Mouse (Mus musculus) intestine, embryonic 15.5 days (tissue): ENCODE data around the gene Rdh5. TPM values are rescaled to one million over a fixed set of nuclear protein-coding genes. Genes with fewer than 3 reads are reported as not detected.

ENCODE experiments used
- ATAC-seq: fragments of 200-750 bp; cut with Nextera tagmentation; 2 replicates; pipeline ENCODE4 v1.8.0; 2017; ENCODE audit warnings: moderate TSS enrichment, moderate library complexity
- H3K27ac ChIP-seq: fragments of 300-500 bp; sonication (generic); 2 replicates; pipeline ENCODE4 v1.5.1; 2015; ENCODE audit warnings: mild to moderate bottlenecking, inconsistent platforms
- H3K27me3 ChIP-seq: fragments of 300-500 bp; sonication (generic); replicated peaks from 2 replicates; pipeline ENCODE4 v1.6.1; 2015; ENCODE audit warnings: inconsistent platforms
- H3K36me3 ChIP-seq: fragments of 300-500 bp; sonication (generic); 2 replicates; pipeline ENCODE4 v1.6.1; 2015; ENCODE audit warnings: inconsistent platforms
- H3K4me1 ChIP-seq: fragments of 300-500 bp; sonication (generic); replicated peaks from 2 replicates; pipeline ENCODE4 v1.6.1; 2015; ENCODE audit warnings: inconsistent platforms
- H3K4me2 ChIP-seq: fragments of 300-500 bp; sonication (generic); replicated peaks from 2 replicates; pipeline ENCODE4 v1.6.1; 2015; ENCODE audit warnings: mild to moderate bottlenecking, inconsistent platforms
- H3K4me3 ChIP-seq: fragments of 300-500 bp; sonication (generic); replicated peaks from 2 replicates; pipeline ENCODE4 v1.5.1; 2015; ENCODE audit warnings: inconsistent platforms
- H3K9ac ChIP-seq: fragments of 300-500 bp; sonication (generic); 2 replicates; pipeline ENCODE4 v1.6.1; 2015; ENCODE audit warnings: inconsistent platforms
- H3K9me3 ChIP-seq: fragments of 300-500 bp; sonication (generic); 2 replicates; pipeline ENCODE4 v1.6.1; 2016; ENCODE audit warnings: inconsistent platforms
- WGBS: fragments of 180-500 bp; shearing (Covaris S2); methylation state at CpG from one replicate; pipeline ENCODE4 v1.1.7; 2015; 5-methylcytosine and 5-hydroxymethylcytosine counted together
- polyA plus RNA-seq: library from polyadenylated mRNA; unstranded; fragments of >200 nt; fragmentation: Nextera tagmentation; extraction: Ambion mirVana; gene quantifications from 2 replicates; pipeline ENCODE4 v1.2.1, GENCODE M21; 2015

The Rdh5 gene
- polyA plus RNA-seq, 1 experiment from 2014 or later: 11.7 TPM

DNA sequence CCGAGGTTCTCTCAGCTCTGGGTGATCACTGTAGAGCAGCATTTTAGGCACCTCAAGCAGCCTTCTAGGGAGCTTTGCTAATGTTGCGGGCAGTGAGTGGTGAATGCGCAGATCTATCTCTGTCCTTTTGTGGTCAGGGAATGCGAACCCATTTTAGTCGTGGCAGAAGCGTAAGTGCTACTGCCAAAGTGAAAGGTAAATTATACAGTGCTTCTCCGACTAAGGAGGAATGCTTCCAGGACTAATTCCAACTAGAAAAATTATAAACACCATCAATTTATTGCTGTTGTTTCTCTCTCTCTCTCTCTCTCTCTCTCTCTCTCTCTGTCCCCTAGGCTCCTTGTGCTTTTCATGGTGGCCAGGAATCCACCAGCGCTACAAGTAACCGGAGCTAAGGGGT is 1.2 kb upstream of the Rdh5 start, which contains the start of gene Bloc1s1:
Gene Bloc1s1 (minus strand): TSS at position 101 of the 400 bp plus-strand sequence.
- Histone ChIP-seq H3K9me3 (no peaks in the 10 kb centered on the region), H3K27ac (peak within 1 kb of the TSS; percentile 95), H3K36me3 (no peaks in the 10 kb centered on the region), H3K9ac (peak within 1 kb of the TSS; percentile 79), H3K4me2 (peak within 1 kb of the TSS; percentile 63), H3K27me3 (0 out of 2 replicates have a peak, but pooled peaks cover 4% of the 10 kb centered on the region), H3K4me3 (peak within 1 kb of the TSS; percentile 87), H3K4me1 (peaks cover 38% of the 10 kb centered on the region)
- 60% methylated on average over 9 of the region's 9 CpGs for WGBS
- ATAC-seq: no peak

DNA sequence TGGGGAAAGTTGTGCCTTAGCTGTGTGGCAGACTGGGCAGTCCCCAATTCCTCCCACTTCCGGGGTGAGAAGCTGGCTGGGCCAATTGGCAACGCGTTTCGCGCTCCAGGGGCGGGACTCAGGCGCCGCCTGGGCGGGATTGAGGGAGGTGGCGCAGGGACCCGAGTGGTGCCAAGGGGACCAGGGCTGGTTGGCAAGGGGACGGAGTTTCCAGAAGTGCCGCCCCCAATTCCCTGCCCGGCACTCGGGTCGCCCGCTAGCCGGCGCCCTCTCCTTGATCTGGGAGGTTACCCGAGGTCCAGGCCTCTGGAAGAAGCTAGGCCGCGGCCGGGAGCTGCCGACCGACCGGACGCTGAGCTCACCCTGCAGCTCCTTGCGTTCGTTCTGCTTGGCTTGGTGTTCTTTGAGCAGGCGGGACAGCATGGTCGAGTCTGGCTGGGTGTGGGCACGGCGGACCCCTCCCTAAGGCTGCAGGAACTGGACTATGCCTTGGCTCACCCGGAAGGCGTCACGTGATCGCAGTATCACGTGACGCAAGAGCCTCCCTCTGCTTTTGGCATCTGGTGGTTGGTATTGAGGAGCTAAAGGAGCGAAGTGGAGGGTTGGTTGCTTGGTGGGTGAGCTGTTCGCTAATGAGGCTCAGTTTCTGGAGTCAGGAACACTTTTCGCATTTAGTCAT is 464 bp upstream of the Rdh5 start:
- peak overlapping the region; percentile 79 for H3K9ac ChIP-seq
- peaks cover 41% of the 10 kb centered on the region for H3K4me1 ChIP-seq
- H3K36me3 ChIP-seq: no peaks in the 10 kb centered on the region
- no peaks in the 10 kb centered on the region for H3K9me3 ChIP-seq
- 0 out of 2 replicates have a peak, but pooled peaks cover 2% of the 10 kb centered on the region for H3K27me3 ChIP-seq
- peak overlapping the region; percentile 63 for H3K4me2 ChIP-seq
- H3K27ac ChIP-seq: peak overlapping the region; percentile 95
- peak overlapping the region; percentile 87 for H3K4me3 ChIP-seq
- under 1% methylated on average over 42 of the region's 42 CpGs for WGBS
- ATAC-seq: peak; percentile 96

DNA sequence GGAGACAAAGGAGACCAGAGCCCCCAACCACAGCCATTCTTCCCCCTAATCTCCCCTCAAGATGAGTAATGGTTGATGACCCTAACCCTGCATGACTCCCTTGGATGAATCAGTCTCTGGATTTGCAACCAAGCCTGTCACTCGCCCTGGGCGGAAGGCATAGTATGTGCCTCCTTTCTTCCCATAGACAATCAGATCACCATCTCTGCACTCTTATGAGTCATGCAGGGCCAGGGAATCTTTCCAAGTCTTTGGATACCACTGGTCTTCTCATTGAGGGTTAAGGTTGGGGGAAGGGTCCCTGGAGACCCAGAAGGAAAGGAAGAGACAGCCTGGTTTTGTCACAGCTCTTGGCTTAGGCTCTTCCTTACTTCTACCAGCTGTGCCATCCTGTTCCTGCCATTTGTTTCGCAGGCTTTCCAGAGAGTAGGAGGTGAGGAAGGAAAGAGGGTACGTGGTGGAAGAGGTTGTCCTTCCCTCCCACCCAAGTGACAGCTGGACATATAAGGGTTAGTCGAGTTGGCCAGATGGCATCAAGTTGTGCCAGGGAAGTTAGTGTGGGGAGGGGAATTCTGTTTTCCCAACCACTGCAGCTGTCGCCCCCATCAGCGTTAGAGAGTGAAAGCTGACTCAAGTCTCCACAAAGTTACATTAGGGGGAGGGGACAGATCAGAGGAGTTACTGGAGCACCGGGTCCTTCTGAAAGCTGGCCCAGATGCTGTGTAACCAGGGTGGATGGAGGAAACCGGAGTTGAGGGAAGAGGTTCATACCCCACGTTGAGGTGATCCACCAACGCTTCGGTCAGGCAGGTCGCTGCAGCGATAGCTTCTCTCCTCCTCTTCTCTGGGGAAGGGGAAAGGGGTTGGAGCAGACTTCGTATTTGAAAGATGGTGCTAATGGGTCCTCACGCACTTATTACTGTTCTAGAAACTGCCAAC is 536 bp downstream of the Rdh5 start:
- H3K27ac ChIP-seq: peak overlapping the region; percentile 95; the same call in 1 of the 2 replicates
- no peaks in the 10 kb centered on the region for H3K9me3 ChIP-seq
- peaks cover 9% of the 10 kb centered on the region; the same call in 1 of the 2 replicates for H3K36me3 ChIP-seq
- peaks cover 41% of the 10 kb centered on the region for H3K4me1 ChIP-seq
- H3K4me3 ChIP-seq: peak overlapping the region; percentile 87
- peak overlapping the region; percentile 63 for H3K4me2 ChIP-seq
- H3K27me3 ChIP-seq: no peaks in the 10 kb centered on the region
- ATAC-seq: no peak
- peak overlapping the region; percentile 79 for H3K9ac ChIP-seq
- 72% methylated on average over 16 of the region's 16 CpGs for WGBS

DNA sequence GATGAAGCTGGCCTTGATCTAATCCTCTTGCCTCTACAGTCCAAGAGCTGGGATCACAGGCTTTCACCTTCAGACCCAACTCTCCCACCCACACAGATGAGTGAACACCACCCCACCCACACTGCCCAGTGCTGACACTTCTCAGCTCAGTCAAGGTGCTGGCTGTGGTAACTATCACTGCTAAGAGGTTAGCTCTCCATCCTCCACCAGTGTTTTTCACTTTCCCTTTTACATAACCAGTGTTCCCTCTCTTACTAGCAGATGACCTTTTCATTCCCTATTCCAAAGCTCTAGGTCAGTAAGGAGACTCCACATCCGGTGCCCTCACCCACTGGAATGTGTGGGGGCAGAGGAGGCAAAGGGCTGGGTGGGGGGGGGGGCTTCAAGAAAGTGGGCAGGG is 1.4 kb downstream of the Rdh5 start:
- H3K27me3 ChIP-seq: no peaks in the 10 kb centered on the region

DNA sequence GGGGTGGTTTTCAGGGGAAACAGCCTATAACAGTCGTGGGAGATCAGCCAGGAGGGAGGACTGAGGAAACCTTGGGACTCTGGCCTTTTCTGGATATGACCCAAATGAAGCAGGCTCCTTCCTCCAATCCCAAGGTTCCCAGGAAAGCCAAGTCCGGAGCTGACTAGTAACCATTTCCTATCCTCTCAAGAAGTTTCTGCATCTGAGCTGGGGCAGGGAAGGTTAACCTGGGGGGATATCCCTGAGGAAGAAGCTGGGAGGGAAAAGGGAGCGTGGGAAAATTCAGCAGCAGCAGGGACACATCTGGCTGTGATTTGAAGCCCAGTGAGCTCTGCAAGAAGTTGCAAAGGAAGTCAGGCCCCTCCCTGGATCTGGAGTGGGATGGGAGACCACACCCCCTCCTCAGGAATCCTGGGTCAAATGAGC is 1.9 kb downstream of the Rdh5 start:
- H3K36me3 ChIP-seq: peaks cover 15% of the 10 kb centered on the region
- H3K9ac ChIP-seq: no peak overlapping the region
- WGBS: 60% methylated on average over 3 of the region's 3 CpGs
- H3K27me3 ChIP-seq: no peaks in the 10 kb centered on the region
- peaks cover 41% of the 10 kb centered on the region for H3K4me1 ChIP-seq
- no peaks in the 10 kb centered on the region for H3K9me3 ChIP-seq
- no peak overlapping the region for H3K4me3 ChIP-seq
- H3K27ac ChIP-seq: peak overlapping the region; percentile 78; the same call in 1 of the 2 replicates
- H3K4me2 ChIP-seq: 0 out of 2 replicates have a peak overlapping the region, but pooled peaks have one; percentile 6
- ATAC-seq: no peak

More for the DNA sequence above, 1.4 kb downstream of the Rdh5 start:
- no peak for ATAC-seq
- whole genome bisulfite sequencing: 55% methylated on average over 1 of the region's 1 CpGs
- Histone ChIP-seq H3K9me3 (no peaks in the 10 kb centered on the region), H3K9ac (no peak overlapping the region), H3K4me1 (peaks cover 41% of the 10 kb centered on the region), H3K27ac (peak overlapping the region; percentile 55; the same call in 1 of the 2 replicates), H3K4me2 (peak overlapping the region; percentile 63; the same call in 1 of the 2 replicates), H3K4me3 (no peak overlapping the region), H3K36me3 (peaks cover 15% of the 10 kb centered on the region)

DNA sequence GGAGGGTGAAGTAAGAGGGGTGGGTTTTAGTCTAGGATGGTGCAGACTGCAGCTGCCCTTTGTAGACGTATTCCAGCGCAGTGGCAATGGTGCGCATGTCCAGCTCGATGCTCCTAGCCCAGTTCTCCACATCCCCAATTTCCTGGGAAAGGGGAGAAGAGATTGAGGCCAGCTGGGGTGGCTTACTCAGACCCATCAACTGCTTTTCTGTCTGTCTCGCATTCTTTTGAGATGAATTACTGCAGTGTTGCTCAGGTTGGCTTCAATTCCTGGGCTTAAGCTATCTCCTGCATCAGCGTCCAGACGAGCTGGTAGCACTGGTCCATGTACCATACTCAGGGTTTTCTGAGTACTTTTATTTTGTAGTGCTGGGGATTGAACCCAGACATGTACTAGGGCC is 2.7 kb downstream of the Rdh5 start:
- Histone ChIP-seq H3K4me2 (no peak overlapping the region), H3K9ac (no peak overlapping the region), H3K9me3 (no peaks in the 10 kb centered on the region), H3K27ac (peak overlapping the region; percentile 78; the same call in 1 of the 2 replicates), H3K36me3 (peaks cover 18% of the 10 kb centered on the region), H3K4me3 (no peak overlapping the region), H3K4me1 (peaks cover 41% of the 10 kb centered on the region), H3K27me3 (no peaks in the 10 kb centered on the region)
- WGBS: 76% methylated on average over 7 of the region's 7 CpGs
- ATAC-seq: no peak

DNA sequence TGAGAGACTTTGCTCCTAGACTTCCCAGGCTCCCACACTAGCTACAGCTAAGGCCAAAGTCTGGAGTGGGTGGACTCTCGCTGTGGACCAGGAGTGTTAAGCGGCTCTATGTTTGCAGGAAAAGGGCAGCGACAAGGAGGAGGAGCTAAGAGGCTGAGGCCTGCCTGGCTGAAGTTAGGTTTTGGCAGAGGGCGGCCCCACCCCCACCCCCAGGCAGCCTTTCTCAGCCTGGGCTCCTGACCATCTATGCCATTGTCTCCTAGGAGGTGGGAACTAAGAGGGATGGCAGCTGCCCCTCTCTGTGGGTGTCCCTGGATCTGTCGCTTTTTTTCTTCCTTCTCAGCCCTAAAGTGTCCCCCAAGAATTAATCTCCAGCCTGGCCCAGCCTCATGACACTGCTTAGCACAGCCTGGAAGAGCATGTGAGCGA is 3.5 kb downstream of the Rdh5 start:
- Histone ChIP-seq H3K4me3 (no peak overlapping the region), H3K9me3 (no peaks in the 10 kb centered on the region), H3K9ac (no peak overlapping the region), H3K36me3 (peaks cover 20% of the 10 kb centered on the region), H3K27me3 (no peaks in the 10 kb centered on the region), H3K4me1 (peaks cover 41% of the 10 kb centered on the region), H3K27ac (peak overlapping the region; percentile 78), H3K4me2 (no peak overlapping the region; the same call in 1 of the 2 replicates)
- ATAC-seq: peak; percentile 67
- WGBS: 19% methylated on average over 6 of the region's 6 CpGs

DNA sequence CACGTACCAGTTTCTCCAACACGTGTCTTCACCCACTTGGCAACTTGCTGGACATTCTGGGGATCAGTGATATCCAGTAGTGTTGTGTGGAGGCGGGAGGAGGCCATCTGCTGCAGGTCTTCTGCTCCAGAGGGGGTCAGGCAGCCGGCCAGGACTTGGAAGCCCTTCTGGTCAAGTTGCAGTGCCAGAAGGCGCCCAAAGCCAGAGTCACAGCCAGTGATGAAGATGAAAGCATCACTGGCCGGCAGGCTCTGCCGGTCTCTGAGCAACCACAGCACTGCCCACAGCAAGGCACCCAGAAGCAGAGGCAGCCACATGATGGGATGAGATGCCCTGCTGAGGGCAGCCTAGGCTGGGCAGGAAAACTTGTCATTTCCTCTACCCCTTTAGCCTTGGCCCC is 4.4 kb downstream of the Rdh5 start:
- 84% methylated on average over 7 of the region's 7 CpGs for WGBS
- H3K27ac ChIP-seq: peak overlapping the region; percentile 78; the same call in 1 of the 2 replicates
- no peaks in the 10 kb centered on the region for H3K27me3 ChIP-seq
- ATAC-seq: no peak
- no peak overlapping the region for H3K9ac ChIP-seq
- peaks cover 41% of the 10 kb centered on the region for H3K4me1 ChIP-seq
- no peak overlapping the region for H3K4me2 ChIP-seq
- H3K36me3 ChIP-seq: peaks cover 29% of the 10 kb centered on the region
- H3K9me3 ChIP-seq: no peaks in the 10 kb centered on the region
- no peak overlapping the region for H3K4me3 ChIP-seq

DNA sequence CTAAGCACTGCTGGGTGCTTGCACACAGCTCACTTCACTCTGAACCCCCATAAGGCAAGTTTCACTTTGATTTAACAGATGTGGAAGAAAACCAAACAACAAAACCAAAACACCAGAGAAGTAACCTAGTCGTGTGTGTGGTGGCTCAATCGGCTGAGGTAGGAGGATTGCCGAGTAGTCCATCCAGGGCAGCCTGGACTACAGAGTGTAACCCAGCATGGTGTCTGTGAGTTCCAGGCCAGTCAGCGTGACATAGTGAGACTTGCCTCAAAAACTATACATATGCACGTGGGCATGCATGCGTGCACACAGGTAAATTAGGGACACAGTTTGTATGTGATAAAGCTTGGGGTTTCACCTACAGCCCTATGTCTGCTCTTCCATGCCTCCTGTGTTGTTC is 5.3 kb downstream of the Rdh5 start:
- no peak overlapping the region for H3K27ac ChIP-seq
- H3K4me2 ChIP-seq: no peak overlapping the region
- no peak overlapping the region for H3K4me3 ChIP-seq
- H3K27me3 ChIP-seq: no peaks in the 10 kb centered on the region
- H3K9me3 ChIP-seq: no peaks in the 10 kb centered on the region
- ATAC-seq: no peak
- peaks cover 37% of the 10 kb centered on the region for H3K4me1 ChIP-seq
- H3K36me3 ChIP-seq: peaks cover 29% of the 10 kb centered on the region
- H3K9ac ChIP-seq: no peak overlapping the region
- WGBS: 89% methylated on average over 6 of the region's 6 CpGs

DNA sequence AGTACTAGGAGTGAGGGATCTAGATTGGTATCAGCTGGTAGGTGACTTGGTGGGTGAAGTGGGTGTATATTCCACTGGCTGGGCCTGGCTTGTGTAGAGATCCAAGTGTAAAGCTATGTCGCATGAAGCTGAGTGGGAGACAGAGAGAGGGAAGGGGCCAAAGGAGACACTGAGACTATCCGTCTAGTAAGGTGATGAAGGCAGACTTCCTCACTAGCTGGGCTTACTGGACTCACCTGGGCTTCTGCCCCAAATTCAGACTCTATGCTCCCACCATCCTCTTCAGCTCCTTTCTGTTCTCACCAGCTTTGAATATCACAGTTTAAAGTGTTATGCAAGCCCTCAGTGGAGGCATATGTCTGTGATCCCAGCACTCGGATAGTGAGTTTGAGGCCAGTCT is 6.0 kb downstream of the Rdh5 start:
- WGBS: 86% methylated on average over 3 of the region's 3 CpGs
- peaks cover 29% of the 10 kb centered on the region for H3K36me3 ChIP-seq

DNA sequence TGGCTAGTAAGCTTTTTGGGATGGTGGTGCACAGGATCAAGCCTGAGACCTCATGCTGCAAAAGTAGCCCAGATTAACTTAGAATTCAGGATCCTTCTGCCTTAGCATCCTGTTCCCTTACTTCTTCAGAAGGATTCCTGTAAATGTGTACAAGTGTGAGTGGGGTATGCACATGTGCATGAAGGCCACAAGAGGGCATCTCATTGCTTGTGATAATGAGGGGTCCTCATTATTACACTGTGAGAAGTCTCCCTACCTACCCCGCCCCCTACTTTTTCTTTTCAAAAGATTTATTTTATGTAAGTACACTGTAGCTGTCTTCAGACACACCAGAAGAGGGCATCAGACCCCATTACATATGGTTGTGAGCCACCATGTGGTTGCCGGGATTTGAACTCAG is 7.1 kb downstream of the Rdh5 start:
- Histone ChIP-seq H3K27ac (no peak overlapping the region), H3K4me1 (peaks cover 30% of the 10 kb centered on the region), H3K9ac (no peak overlapping the region), H3K36me3 (peaks cover 29% of the 10 kb centered on the region), H3K27me3 (no peaks in the 10 kb centered on the region), H3K4me3 (no peak overlapping the region), H3K9me3 (no peaks in the 10 kb centered on the region), H3K4me2 (no peak overlapping the region)
- ATAC-seq: no peak
- WGBS: 95% methylated on average over 2 of the region's 2 CpGs

More for the DNA sequence above, 6.0 kb downstream of the Rdh5 start:
- ATAC-seq: no peak
- H3K27ac ChIP-seq: no peak overlapping the region
- H3K4me2 ChIP-seq: no peak overlapping the region
- no peak overlapping the region for H3K9ac ChIP-seq
- no peak overlapping the region for H3K4me3 ChIP-seq
- H3K9me3 ChIP-seq: no peaks in the 10 kb centered on the region
- H3K27me3 ChIP-seq: no peaks in the 10 kb centered on the region
- peaks cover 30% of the 10 kb centered on the region for H3K4me1 ChIP-seq

DNA sequence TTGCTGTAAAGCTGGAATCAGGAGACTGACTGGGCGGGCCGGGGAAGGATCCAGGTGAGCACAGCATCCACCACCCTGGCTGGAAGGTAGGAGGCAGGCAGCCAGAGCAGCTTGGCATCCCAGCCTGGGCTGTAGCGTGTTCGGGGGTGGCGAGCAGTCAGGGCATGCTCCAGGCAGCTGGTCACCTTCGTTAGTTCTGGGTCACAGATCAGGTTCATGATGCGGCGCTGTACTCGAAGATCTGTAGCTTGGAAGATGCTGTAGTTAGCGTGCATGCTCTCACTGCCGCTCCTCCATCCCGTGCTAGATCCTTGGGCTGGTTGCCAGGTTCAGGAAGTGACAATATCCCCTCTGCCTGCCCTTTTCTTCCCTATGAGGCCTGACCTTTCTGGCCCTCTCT is 9.0 kb downstream of the Rdh5 start:
- no peak overlapping the region for H3K4me3 ChIP-seq
- peaks cover 22% of the 10 kb centered on the region for H3K4me1 ChIP-seq
- no peak overlapping the region for H3K27ac ChIP-seq
- H3K27me3 ChIP-seq: no peaks in the 10 kb centered on the region
- ATAC-seq: no peak
- 92% methylated on average over 12 of the region's 12 CpGs for WGBS
- no peak overlapping the region for H3K4me2 ChIP-seq
- H3K36me3 ChIP-seq: peaks cover 29% of the 10 kb centered on the region
- no peaks in the 10 kb centered on the region for H3K9me3 ChIP-seq
- no peak overlapping the region for H3K9ac ChIP-seq
